Mouse (Mus musculus): ENCODE results near the gene Prkcb.

GRCm38 (mm10) chr7:122609420-122609819 lies 320.9 kb downstream of the Prkcb start:
- no peak for TF ChIP-seq CTCF (IDR thresholded peaks at IDR 0.05; ENCODE audit: extremely low read depth, insufficient read depth, low read length)
- TF ChIP-seq POLR2A (IDR thresholded peaks at IDR 0.05; ENCODE audit: extremely low read depth, insufficient read depth, low read length): no peak

Measured in cortical plate, adult 2 months (tissue).